Mouse (Mus musculus): ENCODE measurements around the gene Fan1. TPM values are rescaled to one million over a fixed set of nuclear protein-coding genes. Genes with fewer than 3 reads are reported as not detected.

The Fan1 gene
- total RNA-seq (2023), result 8.5 to 10.7 TPM (median 10.5 TPM) in 4 replicates

GRCm38 (mm10) chr7:64373830-64374562 lies at the start of gene Fan1:
TSS of gene Fan1 (minus strand) at chr7:64374095.

GRCm38 (mm10) chr7:64392122-64392818 lies 18.4 kb upstream of the Fan1 start, which contains the start of the genes Mphosph10 and Mcee:
TSS of gene Mphosph10 (minus strand) at chr7:64392268.
TSS of gene Mcee (plus strand) at chr7:64392607.

Other genes with a start within 250 kb of the Fan1 start
- gene Trpm1, start 220.3 kb downstream of the Fan1 start, total RNA-seq (2023), result 1.1 TPM in 1 of 4 replicates, not detected in the others
- gene Mtmr10, start 86.4 kb downstream of the Fan1 start, total RNA-seq (2023), result 11.4 to 14.3 TPM (median 12.4 TPM) in 4 replicates
- 46.1 to 55.3 TPM (median 51.8 TPM) in 4 replicates for gene Mphosph10, start 18.2 kb upstream of the Fan1 start, total RNA-seq (2023)
- gene Mcee, start 18.5 kb upstream of the Fan1 start, total RNA-seq (2023), result 6.9 to 14.9 TPM (median 9.7 TPM) in 4 replicates
- not detected in 4 replicates for gene Apba2, start 127.6 kb upstream of the Fan1 start, total RNA-seq (2023)

Measured in B cell, adult 62 days (primary cell).